Mouse (Mus musculus): ENCODE measurements around the gene Atf3. TPM values are rescaled to one million over a fixed set of nuclear protein-coding genes. Genes with fewer than 3 reads are reported as not detected.

The Atf3 gene
- 1.9 TPM for polyA plus RNA-seq (2014; fragmentation: Illumina TruSeq; extraction: RNeasy Lipid Tissue Mini Kit (QIAGEN cat#74804))

GRCm38 (mm10) chr1:191217939-191218338 is at the start of gene Atf3:
TSS of gene Atf3 (minus strand) at chr1:191218039.

GRCm38 (mm10) chr1:191164717-191165116 is 53.1 kb downstream of the Atf3 start, which contains the start of gene Fam71a:
TSS of gene Fam71a (minus strand) at chr1:191164817.

Other genes starting within 250 kb of the Atf3 start
- 2.8 TPM for gene Vash2, start 238.7 kb downstream of the Atf3 start, polyA plus RNA-seq (2014; fragmentation: Illumina TruSeq; extraction: RNeasy Lipid Tissue Mini Kit (QIAGEN cat#74804))
- gene Flvcr1, start 191.9 kb downstream of the Atf3 start, polyA plus RNA-seq (2014; fragmentation: Illumina TruSeq; extraction: RNeasy Lipid Tissue Mini Kit (QIAGEN cat#74804)), result 43.6 TPM
- not detected for gene Spata45, start 181.4 kb downstream of the Atf3 start, polyA plus RNA-seq (2014; fragmentation: Illumina TruSeq; extraction: RNeasy Lipid Tissue Mini Kit (QIAGEN cat#74804))
- gene Tatdn3, start 155.1 kb downstream of the Atf3 start, polyA plus RNA-seq (2014; fragmentation: Illumina TruSeq; extraction: RNeasy Lipid Tissue Mini Kit (QIAGEN cat#74804)), result 9.2 TPM
- 4.1 TPM for gene Nsl1, start 155.0 kb downstream of the Atf3 start, polyA plus RNA-seq (2014; fragmentation: Illumina TruSeq; extraction: RNeasy Lipid Tissue Mini Kit (QIAGEN cat#74804))
- gene Batf3, start 120.2 kb downstream of the Atf3 start, polyA plus RNA-seq (2014; fragmentation: Illumina TruSeq; extraction: RNeasy Lipid Tissue Mini Kit (QIAGEN cat#74804)), result not detected
- gene Fam71a, start 53.2 kb downstream of the Atf3 start, polyA plus RNA-seq (2014; fragmentation: Illumina TruSeq; extraction: RNeasy Lipid Tissue Mini Kit (QIAGEN cat#74804)), result not detected
- gene Nenf, start 100.2 kb upstream of the Atf3 start, polyA plus RNA-seq (2014; fragmentation: Illumina TruSeq; extraction: RNeasy Lipid Tissue Mini Kit (QIAGEN cat#74804)), result 1.5 TPM
- gene Tmem206, start 107.9 kb upstream of the Atf3 start, polyA plus RNA-seq (2014; fragmentation: Illumina TruSeq; extraction: RNeasy Lipid Tissue Mini Kit (QIAGEN cat#74804)), result 51.9 TPM
- 178 TPM for gene Ppp2r5a, start 185.2 kb upstream of the Atf3 start, polyA plus RNA-seq (2014; fragmentation: Illumina TruSeq; extraction: RNeasy Lipid Tissue Mini Kit (QIAGEN cat#74804))

All from ovary, adult 10 weeks (tissue).